Comparison of ENCODE assay signal across 8 mouse cellular contexts in the genomic region with DNA sequence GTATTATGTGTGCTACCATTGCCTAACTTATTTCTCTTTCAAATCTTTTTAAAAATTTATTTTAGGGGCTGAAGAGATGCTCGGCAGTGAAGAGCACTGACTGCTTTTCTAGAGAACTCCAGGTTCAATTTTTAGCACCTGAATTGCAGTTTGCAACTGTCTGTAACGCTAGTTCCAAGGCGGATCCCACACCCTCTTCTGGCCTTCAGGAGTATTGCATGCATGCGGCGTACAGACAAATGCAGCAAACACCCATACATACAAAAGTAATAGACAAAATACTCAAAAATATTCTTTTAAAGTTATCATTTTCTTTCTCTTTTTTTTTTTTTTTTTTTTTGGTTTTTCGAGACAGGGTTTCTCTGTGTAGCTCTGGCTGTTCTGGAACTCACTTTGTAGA. TPM values are rescaled to one million over a fixed set of nuclear protein-coding genes. Genes with fewer than 3 reads are reported as not detected.
DNase-seq lines count a peak whose midpoint lies in the region; ATAC-seq and TF ChIP-seq lines count a peak whose summit lies in the region.

No protein-coding gene starts in this region.

- H3K36me3 ChIP-seq in forebrain, embryonic 10.5 days (replicated peaks) = peaks cover 3% of the 10 kb centered on the region
- H3K36me3 ChIP-seq in forebrain, embryonic 12.5 days (replicated peaks) = peaks cover under 1% of the 10 kb centered on the region; the same call in 1 of the 2 replicates
- no peaks in the 10 kb centered on the region for H3K36me3 ChIP-seq in neural tube, embryonic 15.5 days
- no peaks in the 10 kb centered on the region for H3K36me3 ChIP-seq in lung, embryonic 14.5 days (ENCODE audit: insufficient read depth)

- no peaks in the 10 kb centered on the region for H3K27me3 ChIP-seq in forebrain, embryonic 10.5 days (ENCODE audit: poor library complexity, severe bottlenecking)
- H3K27me3 ChIP-seq in forebrain, embryonic 12.5 days = no peaks in the 10 kb centered on the region
- H3K27me3 ChIP-seq in neural tube, embryonic 15.5 days (replicated peaks) = no peaks in the 10 kb centered on the region
- no peaks in the 10 kb centered on the region for H3K27me3 ChIP-seq in lung, embryonic 14.5 days (ENCODE audit: insufficient read depth, low read length)

- no peak overlapping the region for H3K27ac ChIP-seq in forebrain, embryonic 10.5 days
- H3K27ac ChIP-seq in forebrain, embryonic 12.5 days = no peak overlapping the region
- no peak overlapping the region for H3K27ac ChIP-seq in neural tube, embryonic 15.5 days (replicated peaks)
- H3K27ac ChIP-seq in lung, embryonic 14.5 days (ENCODE audit: low read depth) = no peak overlapping the region

- DNase-seq in forebrain, embryonic 10.5 days (ENCODE audit: extremely low spot score, low spot score) = peak; percentile 33
- DNase-seq in neural tube, embryonic 10.5 days (ENCODE audit: extremely low spot score, low spot score) = peak; percentile 33
- DNase-seq in embryo, embryonic 11 days = peak; percentile 44
- peak; percentile 70 for DNase-seq in lung, embryonic 14.5 days
- peak; percentile 71 for DNase-seq in testis, postnatal 10 days (ENCODE audit: low spot score)
- DNase-seq in yolk sac, embryonic 10.5 days (ENCODE audit: low spot score) = no peak

- WGBS in forebrain, embryonic 10.5 days = 34% methylated on average over 6 of the region's 6 CpGs
- 26% methylated on average over 6 of the region's 6 CpGs for WGBS in forebrain, embryonic 12.5 days
- 29% methylated on average over 6 of the region's 6 CpGs for WGBS in neural tube, embryonic 15.5 days
- WGBS in lung, embryonic 14.5 days = 34% methylated on average over 5 of the region's 6 CpGs

- peaks cover 19% of the 10 kb centered on the region for H3K4me1 ChIP-seq in forebrain, embryonic 10.5 days
- H3K4me1 ChIP-seq in forebrain, embryonic 12.5 days = peaks cover 16% of the 10 kb centered on the region
- peaks cover 18% of the 10 kb centered on the region for H3K4me1 ChIP-seq in neural tube, embryonic 15.5 days
- H3K4me1 ChIP-seq in lung, embryonic 14.5 days (ENCODE audit: insufficient read depth) = peaks cover 3% of the 10 kb centered on the region; the same call in 1 of the 2 replicates

- peak; percentile 68 for TF ChIP-seq CTCF in lung, embryonic 14.5 days (IDR thresholded peaks at IDR 0.05; ENCODE audit: low read depth)

- H3K4me2 ChIP-seq in forebrain, embryonic 12.5 days = no peak overlapping the region
- no peak overlapping the region for H3K4me2 ChIP-seq in neural tube, embryonic 15.5 days
- no peak overlapping the region for H3K4me2 ChIP-seq in lung, embryonic 14.5 days

- no peak for ATAC-seq in forebrain, embryonic 12.5 days (ENCODE audit: low FRiP score)
- no peak for ATAC-seq in neural tube, embryonic 15.5 days (ENCODE audit: low FRiP score)
- no peak for ATAC-seq in lung, embryonic 14.5 days (ENCODE audit: insufficient read depth)

- no peak overlapping the region for H3K9ac ChIP-seq in forebrain, embryonic 12.5 days
- no peak overlapping the region for H3K9ac ChIP-seq in neural tube, embryonic 15.5 days (replicated peaks)
- no peak overlapping the region for H3K9ac ChIP-seq in lung, embryonic 14.5 days

- no peak overlapping the region for H3K4me3 ChIP-seq in forebrain, embryonic 10.5 days
- no peak overlapping the region for H3K4me3 ChIP-seq in forebrain, embryonic 12.5 days (replicated peaks)
- no peak overlapping the region for H3K4me3 ChIP-seq in neural tube, embryonic 15.5 days (replicated peaks)
- no peak overlapping the region for H3K4me3 ChIP-seq in lung, embryonic 14.5 days (ENCODE audit: low read depth, low read length)

- no peaks in the 10 kb centered on the region for H3K9me3 ChIP-seq in forebrain, embryonic 10.5 days
- H3K9me3 ChIP-seq in forebrain, embryonic 12.5 days = no peaks in the 10 kb centered on the region
- no peaks in the 10 kb centered on the region for H3K9me3 ChIP-seq in neural tube, embryonic 15.5 days (replicated peaks)
- H3K9me3 ChIP-seq in lung, embryonic 14.5 days (ENCODE audit: low read depth, low read length) = no peaks in the 10 kb centered on the region

RNA-seq across cellular contexts. Expression of gene Mettl16, which starts 2.6 kb away (rescaled TPM):
- 71.6 and 73.4 TPM in 2 replicates for polyA plus RNA-seq in forebrain, embryonic 10.5 days (2016; fragmentation: Nextera tagmentation; extraction: Ambion mirVana)
- polyA plus RNA-seq in forebrain, embryonic 12.5 days (2016; fragmentation: Nextera tagmentation; extraction: Ambion mirVana) = 56.6 and 60.4 TPM in 2 replicates
- 45.5 and 53.7 TPM in 2 replicates for polyA plus RNA-seq in neural tube, embryonic 15.5 days (2015; fragmentation: Nextera tagmentation; extraction: Ambion mirVana)
- polyA plus RNA-seq in lung, embryonic 14.5 days (2014; fragmentation: Nextera tagmentation; extraction: Ambion mirVana) = 39.2 and 39.8 TPM in 2 replicates

RNA-seq across cellular contexts. Expression of gene Pafah1b1, which starts 43.6 kb away (rescaled TPM):
- 45.1 and 48.5 TPM in 2 replicates for polyA plus RNA-seq in forebrain, embryonic 10.5 days (2016; fragmentation: Nextera tagmentation; extraction: Ambion mirVana)
- 74.9 and 76.5 TPM in 2 replicates for polyA plus RNA-seq in forebrain, embryonic 12.5 days (2016; fragmentation: Nextera tagmentation; extraction: Ambion mirVana)
- 54.9 and 55.3 TPM in 2 replicates for polyA plus RNA-seq in neural tube, embryonic 15.5 days (2015; fragmentation: Nextera tagmentation; extraction: Ambion mirVana)
- 67.2 and 73.8 TPM in 2 replicates for polyA plus RNA-seq in lung, embryonic 14.5 days (2014; fragmentation: Nextera tagmentation; extraction: Ambion mirVana)
